Mouse (Mus musculus) liver, embryonic 11.5 days (tissue): Measurements from ENCODE around the gene Eif2d. TPM values are rescaled to one million over a fixed set of nuclear protein-coding genes. Genes with fewer than 3 reads are reported as not detected.
"Not testable (repeated sequence)": the region's sequence is repeated elsewhere in the genome, so short reads cannot be mapped to it uniquely, and the experiment has no call there.

Experiments
- ATAC-seq: fragments of 200-750 bp; cut with Nextera tagmentation; replicated peaks from 2 replicates; pipeline ENCODE4 v1.8.0; 2017; ENCODE audit warnings: moderate number of reproducible peaks, mild to moderate bottlenecking, moderate TSS enrichment, moderate library complexity; ENCODE audit not compliant: low FRiP score
- DNase-seq: peaks from one replicate; pipeline ENCODE4 v3.0.0-alpha.2; 2017; ENCODE audit warnings: low spot score
- H3K27ac ChIP-seq: fragments of 300-500 bp; sonication (generic); 2 replicates; pipeline ENCODE4 v1.5.1; 2014; ENCODE audit warnings: mild to moderate bottlenecking, low read depth, low read length, control low read depth
- H3K27me3 ChIP-seq: fragments of 300-500 bp; sonication (generic); replicated peaks from 2 replicates; pipeline ENCODE4 v1.6.1; 2014; ENCODE audit warnings: low read length, mixed read lengths; ENCODE audit not compliant: control insufficient read depth, insufficient read depth
- H3K36me3 ChIP-seq: fragments of 300-500 bp; sonication (generic); 2 replicates; pipeline ENCODE4 v1.6.1; 2014; ENCODE audit warnings: mild to moderate bottlenecking, low read length, moderate library complexity, mixed read lengths; ENCODE audit not compliant: control insufficient read depth, insufficient read depth
- H3K4me1 ChIP-seq: fragments of 300-500 bp; sonication (generic); replicated peaks from 2 replicates; pipeline ENCODE4 v1.6.1; 2014; ENCODE audit warnings: low read length, mixed read lengths; ENCODE audit not compliant: control insufficient read depth, insufficient read depth
- H3K4me2 ChIP-seq: fragments of 300-500 bp; sonication (generic); 2 replicates; pipeline ENCODE4 v1.6.1; 2014; ENCODE audit warnings: mild to moderate bottlenecking, control low read depth, moderate library complexity
- H3K4me3 ChIP-seq: fragments of 300-500 bp; sonication (generic); 2 replicates; pipeline ENCODE4 v1.5.1; 2014; ENCODE audit warnings: low read depth, low read length, control low read depth
- H3K9ac ChIP-seq: fragments of 300-500 bp; sonication (generic); 2 replicates; pipeline ENCODE4 v1.6.1; 2014; ENCODE audit warnings: low read depth, low read length, control low read depth
- H3K9me3 ChIP-seq: fragments of 300-500 bp; sonication (generic); 2 replicates; pipeline ENCODE4 v1.6.1; 2016; ENCODE audit warnings: low read length, inconsistent platforms, mixed read lengths; ENCODE audit not compliant: control insufficient read depth
- WGBS: fragments of 180-500 bp; shearing (Covaris S2); extraction: QIAGEN DNeasy Blood & Tissue Kit; methylation state at CpG from one replicate; pipeline ENCODE4 v1.1.7; 2014; 5-methylcytosine and 5-hydroxymethylcytosine counted together
- polyA plus RNA-seq: library from polyadenylated mRNA; unstranded; fragments of >200 nt; fragmentation: Nextera tagmentation; extraction: Ambion mirVana; gene quantifications from 2 replicates; pipeline ENCODE4 v1.2.1, GENCODE M21; 2014

The Eif2d gene
- polyA plus RNA-seq, 1 experiment from 2014 or later: 61.4 TPM

DNA sequence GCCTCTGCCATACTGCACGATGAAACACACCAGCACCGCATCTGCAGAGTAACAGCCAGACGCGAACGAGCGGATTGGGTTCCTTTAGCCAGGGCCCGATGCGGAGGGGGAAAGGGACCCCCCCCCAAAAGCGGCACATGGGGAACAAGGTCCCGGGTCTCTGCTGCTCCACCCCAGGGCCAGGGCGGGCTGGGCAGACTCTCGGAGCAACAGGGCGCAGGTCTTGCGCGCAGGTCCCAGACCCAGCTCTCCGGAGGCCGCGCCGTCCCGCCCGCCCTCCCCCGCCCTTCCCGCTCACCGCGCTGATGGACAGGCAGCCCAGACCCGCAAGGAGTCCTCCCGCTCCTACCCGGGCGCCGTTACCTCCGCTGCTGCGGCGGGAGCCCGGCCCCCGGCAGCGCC, 15.3 kb upstream of the Eif2d start:
- Histone ChIP-seq H3K9ac (peak overlapping the region; percentile 92), H3K4me2 (peak overlapping the region; percentile 92), H3K27ac (peak overlapping the region; percentile 96), H3K4me1 (peaks cover 21% of the 10 kb centered on the region), H3K27me3 (no peaks in the 10 kb centered on the region), H3K36me3 (no peaks in the 10 kb centered on the region), H3K9me3 (no peaks in the 10 kb centered on the region), H3K4me3 (peak overlapping the region; percentile 94)
- WGBS: under 1% methylated on average over 29 of the region's 36 CpGs
- peak; percentile 69 for ATAC-seq
- peak; percentile 75 for DNase-seq

DNA sequence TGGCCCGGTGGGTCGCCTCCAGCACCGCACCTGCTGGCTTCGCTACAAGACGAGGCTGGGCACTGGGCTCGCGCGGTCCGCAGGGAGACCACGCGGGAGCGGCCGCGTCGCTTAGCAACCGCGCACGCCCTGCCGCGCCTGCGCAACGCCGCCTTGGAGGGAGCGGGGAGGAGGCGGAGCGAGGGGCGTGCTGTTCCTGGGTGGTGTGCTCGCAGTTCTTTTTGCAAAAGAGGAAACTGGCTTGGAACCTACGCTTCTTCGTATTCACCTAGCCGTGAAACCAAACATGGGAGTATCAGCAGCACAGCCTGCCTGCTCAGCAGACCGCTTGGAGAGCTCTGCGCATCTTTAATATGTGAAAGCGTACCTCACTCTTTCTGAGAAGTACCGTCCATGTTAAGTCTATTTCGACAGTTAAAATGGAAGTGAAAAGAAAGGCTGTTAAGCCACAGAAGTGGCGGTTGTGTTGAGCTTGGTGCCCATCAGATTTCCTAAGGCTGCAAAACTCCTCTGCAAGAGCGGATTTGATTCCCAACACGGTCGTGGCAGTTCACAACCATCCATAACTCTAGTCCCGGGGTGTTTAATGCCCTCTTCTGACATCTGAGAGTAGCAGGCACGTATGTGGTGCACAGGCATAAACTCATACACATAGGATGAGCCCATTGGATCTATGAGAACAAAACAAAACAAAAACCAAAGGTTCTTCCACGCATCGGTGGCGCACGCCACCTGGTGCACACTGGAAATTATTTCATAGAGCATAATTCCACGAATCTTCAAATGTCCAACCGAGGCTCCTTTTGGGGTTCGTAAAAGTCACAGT, 14.6 kb upstream of the Eif2d start, which contains the start of gene Dyrk3:
TSS of gene Dyrk3 (minus strand) at position 150 of the 826 bp plus-strand sequence.
- Histone ChIP-seq H3K9me3 (no peaks in the 10 kb centered on the region), H3K36me3 (no peaks in the 10 kb centered on the region), H3K27me3 (no peaks in the 10 kb centered on the region), H3K4me1 (peaks cover 21% of the 10 kb centered on the region), H3K9ac (peak within 1 kb of the TSS; percentile 92), H3K4me2 (peak within 1 kb of the TSS; percentile 92), H3K4me3 (peak within 1 kb of the TSS; percentile 94), H3K27ac (peak within 1 kb of the TSS; percentile 96)
- ATAC-seq (peak; percentile 93), DNase-seq (peak; percentile 91)
- 5% methylated on average over 49 of the region's 49 CpGs for WGBS

DNA sequence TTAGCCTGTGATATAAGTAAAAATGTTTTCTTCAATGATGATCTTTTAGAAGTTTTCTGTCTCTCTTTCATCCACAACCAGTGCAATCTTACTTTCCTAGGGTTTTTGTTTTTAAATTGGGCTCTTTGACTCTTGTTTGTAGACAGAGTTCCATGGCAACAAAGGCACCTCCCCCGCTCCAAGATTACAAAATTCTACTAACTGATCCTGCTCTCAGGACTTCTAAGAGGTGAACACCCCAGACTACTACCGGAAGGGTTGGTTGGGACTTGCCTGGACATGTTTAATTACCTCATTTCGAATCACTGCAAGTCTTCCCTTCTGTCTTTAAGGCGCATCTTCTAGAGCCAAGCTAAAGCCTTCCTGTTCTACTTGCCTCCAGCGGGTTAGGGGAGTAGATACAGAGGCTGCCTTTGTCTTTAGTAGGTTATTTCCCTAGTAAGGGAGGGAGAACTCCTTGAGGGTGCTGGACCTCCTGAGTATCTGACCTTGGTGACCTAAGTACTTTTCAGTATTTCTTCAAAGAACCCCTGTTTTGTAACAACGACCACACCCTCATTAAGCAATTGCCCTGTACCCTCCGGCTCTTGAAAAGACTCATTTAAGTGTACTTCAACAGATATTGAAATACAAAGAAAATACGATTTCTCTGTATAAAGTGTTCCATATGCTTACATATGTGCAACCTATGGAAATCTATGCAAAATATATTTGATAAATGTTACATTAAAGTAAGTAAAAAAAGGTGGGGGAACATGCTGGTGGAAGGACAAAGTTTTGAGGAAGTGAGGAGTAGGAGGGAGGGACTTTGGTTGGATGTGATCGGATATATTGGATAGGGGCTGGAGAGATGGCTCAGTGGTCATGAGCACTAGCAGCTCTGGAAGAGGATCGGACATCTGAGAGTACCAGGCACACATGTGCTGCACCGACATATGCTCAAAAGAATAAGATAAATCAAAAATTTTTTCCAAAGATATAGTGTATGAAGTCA, 13.6 kb upstream of the Eif2d start:
- Histone ChIP-seq H3K27me3 (no peaks in the 10 kb centered on the region), H3K9ac (peak overlapping the region; percentile 92), H3K9me3 (no peaks in the 10 kb centered on the region), H3K4me1 (peaks cover 21% of the 10 kb centered on the region), H3K4me2 (peak overlapping the region; percentile 92), H3K4me3 (peak overlapping the region; percentile 94), H3K36me3 (no peaks in the 10 kb centered on the region), H3K27ac (peak overlapping the region; percentile 96; the same call in 1 of the 2 replicates)
- ATAC-seq: no peak
- 65% methylated on average over 11 of the region's 11 CpGs for WGBS
- no peak for DNase-seq

DNA sequence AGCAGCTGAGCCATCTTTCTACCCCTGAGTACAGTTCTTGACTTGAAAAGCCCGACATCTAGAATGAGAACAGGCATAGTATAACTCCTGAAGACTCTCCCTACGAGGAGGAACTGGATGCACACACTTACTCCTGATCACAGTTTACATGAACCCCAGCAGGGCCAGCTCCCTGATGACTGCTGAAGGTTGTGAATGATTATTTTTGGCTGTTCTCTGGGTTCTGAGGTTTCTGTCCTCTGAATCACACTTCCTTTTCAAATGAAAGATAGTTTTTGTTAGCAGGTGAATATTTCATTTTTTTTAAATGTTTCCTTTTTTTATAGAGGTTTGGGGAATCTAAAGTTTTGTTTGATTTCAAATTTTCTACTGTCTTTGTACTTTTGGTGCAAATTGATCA, 11.5 kb upstream of the Eif2d start:
- peaks cover 8% of the 10 kb centered on the region for H3K4me1 ChIP-seq
- WGBS: 51% methylated on average over 2 of the region's 2 CpGs
- ATAC-seq: no peak

DNA sequence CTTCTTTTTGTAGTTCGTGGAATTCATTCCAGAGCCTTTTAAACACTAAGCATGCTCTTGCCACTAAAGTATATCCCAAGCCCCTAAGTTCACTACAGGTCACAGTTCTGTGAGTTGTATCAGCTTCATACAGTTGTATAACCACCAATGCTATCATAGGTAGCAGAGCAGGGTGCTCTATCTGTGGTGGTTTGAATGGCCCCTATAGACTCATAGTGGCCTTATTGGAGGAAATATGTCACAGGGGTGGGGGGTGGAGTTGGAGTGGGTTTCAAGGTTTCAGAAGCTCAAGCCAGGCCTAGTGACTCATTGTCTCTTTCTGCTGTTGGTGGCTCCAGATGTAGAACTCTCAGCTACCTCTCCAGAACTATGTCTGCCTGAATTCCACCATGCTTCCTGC, 10.5 kb upstream of the Eif2d start:
- Histone ChIP-seq H3K4me2 (no peak overlapping the region), H3K4me1 (peaks cover 8% of the 10 kb centered on the region), H3K4me3 (no peak overlapping the region), H3K9me3 (no peaks in the 10 kb centered on the region), H3K36me3 (no peaks in the 10 kb centered on the region), H3K9ac (no peak overlapping the region), H3K27ac (no peak overlapping the region), H3K27me3 (no peaks in the 10 kb centered on the region)
- WGBS: 85% methylated on average over 1 of the region's 1 CpGs
- ATAC-seq: no peak
- no peak for DNase-seq

More for the DNA sequence above, 11.5 kb upstream of the Eif2d start:
- Histone ChIP-seq H3K4me3 (no peak overlapping the region), H3K9ac (no peak overlapping the region), H3K9me3 (no peaks in the 10 kb centered on the region), H3K36me3 (no peaks in the 10 kb centered on the region), H3K4me2 (no peak overlapping the region), H3K27me3 (no peaks in the 10 kb centered on the region), H3K27ac (no peak overlapping the region)
- no peak for DNase-seq

DNA sequence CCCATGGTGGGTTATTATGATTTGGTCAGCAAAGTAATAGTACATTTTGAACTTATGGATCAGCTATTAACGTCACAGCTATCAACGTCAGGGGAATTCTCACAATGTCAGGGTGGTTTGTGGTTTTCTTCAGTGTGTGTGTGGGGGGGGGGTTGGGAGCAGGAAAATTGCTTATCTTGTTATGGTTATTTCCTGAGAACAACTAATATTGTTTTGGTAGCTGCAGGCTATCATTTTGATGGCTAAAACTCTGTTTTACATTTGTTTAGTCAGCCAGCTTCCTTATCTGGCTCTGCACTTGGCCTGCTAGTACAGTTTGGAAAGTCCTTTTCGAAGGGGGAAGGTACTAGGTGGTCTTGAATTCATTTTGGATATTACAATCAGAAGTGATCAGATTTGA, 7.8 kb upstream of the Eif2d start:
- H3K27me3 ChIP-seq, H3K27ac ChIP-seq, H3K9ac ChIP-seq, H3K4me1 ChIP-seq, DNase-seq, H3K36me3 ChIP-seq, ATAC-seq, H3K9me3 ChIP-seq, H3K4me3 ChIP-seq, H3K4me2 ChIP-seq: not testable (repeated sequence)
- 63% methylated on average over 3 of the region's 3 CpGs for WGBS

DNA sequence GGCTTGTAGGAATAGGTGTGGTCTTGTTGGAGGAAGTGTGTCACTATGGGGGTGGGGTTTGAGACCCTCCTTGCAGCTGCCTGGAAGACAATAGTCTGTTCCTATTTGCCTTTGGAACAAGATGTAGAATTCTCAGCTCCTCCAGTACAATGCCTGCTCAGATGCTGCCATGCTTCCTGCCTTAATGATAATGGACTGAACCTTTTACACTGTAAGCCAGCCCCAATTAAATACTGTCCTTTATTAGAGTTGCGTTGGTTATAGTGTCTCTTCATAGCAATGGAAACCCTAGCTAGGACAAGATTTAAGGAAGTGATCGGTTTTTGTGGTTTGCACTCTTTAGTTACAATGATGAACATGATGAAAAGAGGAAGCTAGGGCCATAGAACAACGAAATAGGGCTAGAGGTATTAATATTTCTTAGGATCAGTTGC, 6.8 kb upstream of the Eif2d start:
- ATAC-seq: no peak
- no peak overlapping the region for H3K4me3 ChIP-seq
- WGBS: 48% methylated on average over 3 of the region's 3 CpGs

DNA sequence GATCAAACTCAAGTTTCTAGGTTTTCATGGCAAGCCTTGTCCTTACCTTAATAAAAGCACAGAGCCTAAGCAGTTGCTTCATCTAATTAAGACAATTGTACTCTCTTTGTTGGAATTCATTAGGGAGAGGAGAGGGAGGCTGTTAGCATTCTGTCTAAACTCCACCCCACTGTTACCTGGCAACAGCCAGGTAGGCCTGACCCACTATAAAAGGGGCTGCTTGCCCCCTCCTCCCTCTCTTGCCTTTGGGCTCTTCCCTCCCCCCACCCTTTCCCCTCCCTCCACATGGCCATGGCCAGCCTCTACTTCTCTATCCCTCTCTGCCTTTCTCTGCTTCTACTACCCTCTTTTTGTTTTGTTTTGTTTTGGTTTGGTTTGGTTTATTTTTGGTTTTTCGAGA, 3.5 kb upstream of the Eif2d start:
- Histone ChIP-seq H3K27me3 (no peaks in the 10 kb centered on the region), H3K9me3 (no peaks in the 10 kb centered on the region), H3K27ac (no peak overlapping the region), H3K9ac (no peak overlapping the region), H3K4me2 (no peak overlapping the region), H3K4me1 (peaks cover 5% of the 10 kb centered on the region; the same call in 1 of the 2 replicates), H3K36me3 (no peaks in the 10 kb centered on the region), H3K4me3 (no peak overlapping the region)
- ATAC-seq: no peak
- DNase-seq: no peak
- WGBS: 80% methylated on average over 1 of the region's 1 CpGs

More for the DNA sequence above, 6.8 kb upstream of the Eif2d start:
- no peaks in the 10 kb centered on the region for H3K4me1 ChIP-seq
- H3K36me3 ChIP-seq: no peaks in the 10 kb centered on the region
- no peaks in the 10 kb centered on the region for H3K9me3 ChIP-seq
- H3K27me3 ChIP-seq: no peaks in the 10 kb centered on the region
- no peak overlapping the region for H3K9ac ChIP-seq
- DNase-seq: no peak
- H3K27ac ChIP-seq: no peak overlapping the region
- no peak overlapping the region for H3K4me2 ChIP-seq
